Mouse (Mus musculus): Measurements from ENCODE around the gene Ffar4.

Ffar4 gene

GRCm38 (mm10) chr19:38086948-38087551 lies 9.8 kb upstream of the Ffar4 start:
- in situ Hi-C loops (cut with MboI; ENCODE audit: low pct_unique_long_range_greater_than_20kb in 1 of 2, low sequenced_read_pairs in 2 of 2, unreplicated experiment in 1 of 2) = no loop called here

GRCm38 (mm10) chr19:38089358-38089757 lies 7.5 kb upstream of the Ffar4 start:
- in situ Hi-C loops (cut with MboI; ENCODE audit: low pct_unique_long_range_greater_than_20kb in 1 of 2, low sequenced_read_pairs in 2 of 2, unreplicated experiment in 1 of 2) = no loop called here

DNA sequence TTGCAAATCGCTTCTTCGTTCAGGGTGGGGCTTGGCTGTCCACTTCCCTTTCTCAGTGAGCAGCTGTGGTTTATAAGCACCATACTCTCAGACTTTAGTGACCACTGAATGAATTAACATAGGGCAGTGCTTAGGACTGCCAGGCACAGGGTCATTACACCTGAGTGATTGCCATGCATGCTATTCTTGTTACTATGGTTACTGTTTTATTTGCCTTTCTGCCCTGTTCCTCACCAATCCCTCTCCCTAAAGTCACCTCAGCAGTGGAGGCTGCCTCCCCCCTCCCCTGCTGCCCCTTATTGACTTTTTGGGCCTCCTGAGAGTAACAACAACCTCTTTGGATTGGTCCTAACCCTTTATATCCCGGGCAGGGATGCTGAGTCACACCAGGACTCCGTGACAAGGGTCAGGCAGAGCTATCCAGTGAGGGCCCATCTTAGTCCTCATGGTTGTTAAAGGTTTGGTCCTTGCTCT lies 5.3 kb upstream of the Ffar4 start:
- in situ Hi-C loops (cut with MboI; ENCODE audit: low pct_unique_long_range_greater_than_20kb in 1 of 2, low sequenced_read_pairs in 2 of 2, unreplicated experiment in 1 of 2) = no loop called here

DNA sequence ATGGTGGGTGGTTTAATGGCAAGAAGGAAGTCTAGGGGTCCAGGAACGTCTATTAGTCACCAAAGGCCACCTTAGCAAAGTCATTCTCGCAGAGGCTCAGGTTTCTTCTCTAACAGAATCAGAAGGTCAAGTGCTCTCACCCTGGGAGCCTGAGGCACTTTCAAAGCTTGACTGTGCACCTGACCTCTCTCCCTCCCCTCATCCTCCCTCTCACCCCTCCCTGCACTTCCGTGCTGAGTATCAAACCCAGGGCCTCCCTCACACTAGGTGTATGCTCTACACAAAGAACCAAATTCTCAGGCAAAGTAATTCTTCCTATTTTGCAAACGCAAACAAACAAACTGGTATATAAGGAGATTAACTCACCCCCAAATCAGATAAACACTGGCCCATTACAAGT lies 640 bp upstream of the Ffar4 start:
- in situ Hi-C loops (cut with MboI; ENCODE audit: low pct_unique_long_range_greater_than_20kb in 1 of 2, low sequenced_read_pairs in 2 of 2, unreplicated experiment in 1 of 2) = no loop called here

DNA sequence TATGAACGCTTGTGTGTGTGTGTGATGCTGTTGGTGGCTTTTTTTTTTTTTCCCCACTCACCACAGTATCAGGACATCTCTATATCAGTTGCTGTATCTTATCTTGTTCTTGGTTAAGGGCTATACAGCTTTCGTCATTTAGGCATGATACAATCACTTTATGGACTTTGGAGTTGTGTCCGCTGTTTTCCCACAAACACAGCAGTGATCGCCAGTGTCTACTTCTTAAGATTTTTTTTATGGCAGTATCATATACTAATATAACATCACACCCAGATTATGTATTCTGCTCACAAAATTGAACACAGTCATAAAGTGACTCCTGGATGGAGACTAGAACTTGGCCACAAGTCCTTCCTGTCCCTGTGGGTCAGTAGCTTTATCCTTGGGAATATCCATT lies 11.0 kb downstream of the Ffar4 start:
- in situ Hi-C loops (cut with MboI; ENCODE audit: low pct_unique_long_range_greater_than_20kb in 1 of 2, low sequenced_read_pairs in 2 of 2, unreplicated experiment in 1 of 2) = no loop called here

GRCm38 (mm10) chr19:38109506-38110242 lies 12.8 kb downstream of the Ffar4 start:
- in situ Hi-C loops (cut with MboI; ENCODE audit: low pct_unique_long_range_greater_than_20kb in 1 of 2, low sequenced_read_pairs in 2 of 2, unreplicated experiment in 1 of 2) = no loop called here

- in situ Hi-C loops (cut with MboI; ENCODE audit: low pct_unique_long_range_greater_than_20kb in 1 of 2, low sequenced_read_pairs in 2 of 2, unreplicated experiment in 1 of 2) = no loop called here
Measured at GRCm38 (mm10) chr19:38111056-38111455, 14.2 kb downstream of the Ffar4 start.

- in situ Hi-C loops (cut with MboI; ENCODE audit: low pct_unique_long_range_greater_than_20kb in 1 of 2, low sequenced_read_pairs in 2 of 2, unreplicated experiment in 1 of 2) = no loop called here
Measured at GRCm38 (mm10) chr19:38112575-38112974, 15.7 kb downstream of the Ffar4 start.

- in situ Hi-C loops (cut with MboI; ENCODE audit: low pct_unique_long_range_greater_than_20kb in 1 of 2, low sequenced_read_pairs in 2 of 2, unreplicated experiment in 1 of 2) = no loop called here
Measured at GRCm38 (mm10) chr19:38114834-38115491, 18.1 kb downstream of the Ffar4 start.

DNA sequence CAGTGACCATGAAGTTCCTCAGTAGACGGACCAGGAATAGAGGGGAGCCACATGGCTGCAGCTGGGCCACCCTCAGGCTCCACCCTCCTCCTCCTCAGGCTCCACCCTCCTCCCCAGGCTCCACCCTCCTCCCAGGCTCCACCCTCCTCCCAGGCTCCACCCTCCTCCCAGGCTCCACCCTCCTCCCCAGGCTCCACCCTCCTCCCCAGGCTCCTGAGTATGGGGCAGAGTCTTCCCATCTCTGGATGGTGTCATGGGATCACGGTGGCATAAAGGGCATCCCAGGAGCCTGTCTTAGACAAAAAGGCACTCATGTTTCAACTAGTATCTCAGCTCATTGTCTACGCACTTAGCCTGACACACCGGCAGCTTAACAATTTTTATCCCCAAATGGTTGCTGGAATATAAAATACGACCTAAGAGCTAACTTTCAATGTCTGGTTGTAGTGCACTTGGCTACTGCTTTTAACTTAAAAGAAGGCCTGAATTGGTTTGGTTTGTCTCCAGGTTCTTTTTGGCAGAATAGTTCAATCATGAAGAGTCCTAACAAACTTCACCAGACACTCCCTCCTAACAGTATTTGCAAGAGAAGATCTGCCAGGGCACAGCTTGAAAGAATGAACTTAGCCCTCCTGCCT lies 23.4 kb downstream of the Ffar4 start:
- in situ Hi-C loops (cut with MboI; ENCODE audit: low pct_unique_long_range_greater_than_20kb in 1 of 2, low sequenced_read_pairs in 2 of 2, unreplicated experiment in 1 of 2) = no loop called here

GRCm38 (mm10) chr19:38123921-38124320 lies 27.1 kb downstream of the Ffar4 start:
- in situ Hi-C loops (cut with MboI; ENCODE audit: low pct_unique_long_range_greater_than_20kb in 1 of 2, low sequenced_read_pairs in 2 of 2, unreplicated experiment in 1 of 2) = no loop called here

DNA sequence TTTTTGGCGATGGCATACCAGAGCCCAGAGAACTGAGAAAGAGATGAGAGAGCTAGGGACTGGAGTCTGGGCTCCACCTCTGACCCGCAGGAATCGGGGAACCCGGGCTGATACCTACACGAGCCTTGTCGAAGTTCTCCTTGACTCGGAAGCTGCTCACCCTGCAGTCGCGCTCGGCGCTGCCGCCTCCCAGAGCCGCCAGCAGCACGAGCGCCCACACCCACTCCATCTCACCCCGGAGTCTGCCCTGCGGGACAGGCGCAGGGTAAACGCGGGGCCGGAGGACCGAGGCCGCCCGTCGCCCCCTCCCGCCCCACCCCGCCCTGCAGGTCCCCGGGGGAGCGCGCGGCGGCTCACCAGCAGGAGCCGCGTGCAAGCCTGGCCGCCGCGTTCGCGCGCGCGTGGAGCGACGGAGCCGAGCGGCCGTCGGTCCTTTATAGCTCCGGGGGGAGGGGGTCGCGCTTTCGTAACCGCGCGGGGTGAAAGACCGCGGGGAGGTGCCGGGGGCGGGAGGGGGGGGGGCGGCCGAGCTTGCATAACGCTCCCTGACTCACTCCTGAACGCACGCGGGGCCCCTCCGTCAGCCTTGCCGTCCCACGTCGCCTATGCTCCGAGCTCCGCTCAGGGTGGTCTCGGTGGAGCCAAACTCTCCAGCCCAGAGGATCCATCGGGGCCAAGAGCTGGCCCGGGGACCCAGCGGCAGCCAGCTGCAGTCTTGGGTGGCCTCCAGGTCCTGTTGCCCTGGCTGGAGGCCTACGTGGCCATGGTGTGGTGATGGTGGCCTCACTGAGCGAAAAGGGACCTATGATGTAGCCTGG lies 27.7 kb downstream of the Ffar4 start:
- in situ Hi-C loops (cut with MboI; ENCODE audit: low pct_unique_long_range_greater_than_20kb in 1 of 2, low sequenced_read_pairs in 2 of 2, unreplicated experiment in 1 of 2) = no loop called here

DNA sequence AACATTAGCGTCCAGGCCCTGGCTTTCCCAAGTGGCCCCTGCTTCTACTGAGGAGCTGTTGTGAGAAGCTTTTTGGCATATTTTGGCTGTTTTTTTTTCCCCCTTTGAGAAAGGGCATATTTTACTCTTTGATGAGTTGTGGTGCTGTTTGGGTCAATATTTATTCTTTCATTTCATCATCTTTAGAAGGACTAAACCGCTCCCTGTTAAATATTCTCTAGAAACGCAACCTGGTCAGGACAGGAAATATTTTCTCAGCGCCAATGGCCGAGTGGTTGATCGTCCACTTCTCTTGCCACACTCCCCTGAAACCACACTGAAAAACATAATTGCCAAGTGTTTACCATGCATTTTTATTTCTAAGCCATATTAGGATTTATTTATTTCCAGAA lies 28.3 kb downstream of the Ffar4 start, which contains the start of gene Rbp4:
TSS of gene Rbp4 (minus strand) at position 63 of the 392 bp plus-strand sequence.
- in situ Hi-C loops (cut with MboI; ENCODE audit: low pct_unique_long_range_greater_than_20kb in 1 of 2, low sequenced_read_pairs in 2 of 2, unreplicated experiment in 1 of 2) = no loop called here

DNA sequence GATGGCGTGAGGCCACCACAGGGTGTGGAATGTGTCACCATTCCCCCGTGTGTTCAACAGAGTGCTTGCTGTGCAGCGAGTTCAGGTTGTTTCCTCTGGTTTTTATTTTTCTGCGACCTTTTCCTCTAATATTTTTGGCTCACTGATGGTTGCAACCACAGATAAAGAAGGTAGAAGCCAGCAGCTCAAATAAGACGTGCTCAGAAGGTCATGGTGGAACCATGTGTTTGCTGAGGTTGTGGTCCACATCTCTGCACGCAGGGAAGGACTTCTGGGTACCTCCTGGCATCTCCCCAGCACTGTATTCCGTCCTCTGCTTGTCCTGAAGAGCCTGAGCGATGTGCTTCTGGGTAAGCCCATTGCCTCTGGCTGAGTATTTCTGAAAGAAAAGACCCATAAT lies 29.8 kb downstream of the Ffar4 start:
- in situ Hi-C loops (cut with MboI; ENCODE audit: low pct_unique_long_range_greater_than_20kb in 1 of 2, low sequenced_read_pairs in 2 of 2, unreplicated experiment in 1 of 2) = no loop called here

- in situ Hi-C loops (cut with MboI; ENCODE audit: low pct_unique_long_range_greater_than_20kb in 1 of 2, low sequenced_read_pairs in 2 of 2, unreplicated experiment in 1 of 2) = no loop called here
Measured at GRCm38 (mm10) chr19:38132481-38132880, 35.6 kb downstream of the Ffar4 start, which contains the start of gene Pde6c. TSS of gene Pde6c (plus strand) at chr19:38132781.

DNA sequence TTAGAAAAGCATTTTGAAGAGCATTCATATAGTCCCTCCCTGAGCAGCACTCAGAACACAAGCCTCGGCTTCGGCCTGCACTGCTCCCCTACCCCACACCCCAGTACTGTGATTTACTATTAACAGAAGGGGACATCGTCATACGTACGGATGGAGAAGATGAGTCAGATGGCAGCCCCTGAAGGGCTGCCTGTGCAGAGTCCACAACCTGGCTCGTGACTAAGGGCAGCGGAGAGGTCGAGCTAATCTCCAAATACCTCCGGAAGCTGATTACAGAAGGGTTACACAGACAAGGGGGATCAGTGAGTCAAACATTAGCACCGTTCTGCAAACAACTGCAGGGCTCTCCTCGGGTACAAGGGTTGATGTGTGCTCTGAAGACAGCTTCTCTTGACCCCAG lies 37.1 kb downstream of the Ffar4 start:
- in situ Hi-C loops (cut with MboI; ENCODE audit: low pct_unique_long_range_greater_than_20kb in 1 of 2, low sequenced_read_pairs in 2 of 2, unreplicated experiment in 1 of 2) = no loop called here

DNA sequence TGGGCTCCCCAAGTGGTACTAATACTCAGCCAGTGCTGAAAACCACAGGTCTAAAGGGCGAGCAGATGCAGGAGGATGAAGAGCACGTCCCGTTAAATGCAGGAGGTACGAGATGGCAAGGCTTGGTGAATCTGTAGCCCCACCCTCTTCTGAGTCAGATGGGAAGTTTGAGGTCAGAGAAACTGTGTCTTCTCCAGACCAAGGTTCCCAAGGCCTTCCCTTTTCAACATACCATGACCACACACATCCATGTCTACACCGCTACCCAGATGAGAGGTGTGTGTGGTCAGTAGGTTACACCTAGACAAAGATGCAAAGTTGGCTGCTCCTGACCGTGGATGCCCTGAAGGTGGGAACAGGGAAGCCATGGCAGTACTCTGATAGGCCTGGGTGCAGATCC lies 37.9 kb downstream of the Ffar4 start:
- in situ Hi-C loops (cut with MboI; ENCODE audit: low pct_unique_long_range_greater_than_20kb in 1 of 2, low sequenced_read_pairs in 2 of 2, unreplicated experiment in 1 of 2) = no loop called here

DNA sequence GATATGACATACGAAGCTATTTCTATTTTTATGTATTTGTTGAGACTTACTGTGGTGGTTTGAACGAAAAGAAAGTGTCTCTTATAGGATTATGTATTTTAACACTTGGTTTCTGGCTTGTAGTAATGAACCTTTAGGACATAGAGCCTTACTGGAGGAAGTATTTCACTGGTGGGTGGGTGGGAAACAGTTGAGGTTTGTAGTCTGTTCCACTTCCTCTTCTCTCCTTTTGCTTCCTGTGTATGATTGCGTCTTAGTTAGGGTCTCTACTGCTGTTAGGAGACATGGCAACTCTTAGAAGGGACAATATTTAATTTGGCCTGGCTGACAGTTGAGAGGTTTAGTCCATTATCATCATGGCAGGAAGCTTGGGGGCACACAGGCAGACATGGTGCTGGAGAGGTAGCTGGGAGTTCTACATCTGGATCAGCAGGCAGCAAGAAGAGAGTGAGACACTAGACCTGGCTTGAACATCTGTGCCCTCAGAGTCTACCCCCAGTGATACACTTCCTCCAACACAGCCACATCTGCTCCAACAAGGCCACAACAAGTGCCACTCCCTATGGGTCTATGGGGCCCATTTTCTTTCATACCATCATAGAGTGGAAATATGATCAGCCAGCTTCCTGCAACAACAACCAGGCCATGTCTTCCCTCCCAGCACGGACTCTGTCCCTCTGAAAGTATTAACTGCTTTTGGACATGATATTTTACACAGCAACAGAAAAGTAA lies 46.8 kb downstream of the Ffar4 start:
- in situ Hi-C loops (cut with MboI; ENCODE audit: low pct_unique_long_range_greater_than_20kb in 1 of 2, low sequenced_read_pairs in 2 of 2, unreplicated experiment in 1 of 2) = no loop called here
